Mouse (Mus musculus) gastrocnemius, adult 2 months (tissue): ENCODE results near the gene Atp1a3. TPM values are rescaled to one million over a fixed set of nuclear protein-coding genes. Genes with fewer than 3 reads are reported as not detected.

Source experiments
- DNase-seq: peaks from one replicate; pipeline ENCODE4 v3.0.0; 2022
- H3K27ac ChIP-seq: fragments of 200-600 bp; 2 replicates; pipeline ENCODE4 v1.8.1; 2022; ENCODE audit warnings: mild to moderate bottlenecking
- H3K4me3 ChIP-seq: fragments of 200-600 bp; 2 replicates; pipeline ENCODE4 v1.8.1; 2022; ENCODE audit warnings: mild to moderate bottlenecking, moderate library complexity
- CTCF ChIP-seq: fragments of 200-600 bp; IDR thresholded peaks from 2 replicates; pipeline ENCODE4 v1.8.1; 2022; ENCODE audit warnings: antibody characterized with exemption, mild to moderate bottlenecking, moderate library complexity
- intact Hi-C: fragments of 180-260 bp; cut with DNase I; formaldehyde crosslinking; loops from one replicate; pipeline ENCODE4 v1.15.1; 2025
- microRNA-seq: library from miRNA; unstranded; fragments of <30 nt; microRNA quantifications from one replicate; pipeline ENCODE4 v1.2.0, GENCODE M21; 2021
- total RNA-seq, 2 experiments: library from RNA; stranded (reverse); gene quantifications; 2 replicates each; pipeline ENCODE4 v1.2.3; 2021

Atp1a3 gene
- total RNA-seq, 2 experiments from 2014 or later: not detected

- intact Hi-C loops: no loop called here
- Histone ChIP-seq H3K4me3 (peak within 1 kb of the TSS; percentile 48), H3K27ac (no peak within 1 kb of the TSS)
- DNase-seq: peak; percentile 20
- no peak for TF ChIP-seq CTCF
Observed at GRCm38 (mm10) chr7:24944257-24944950, 61.4 kb downstream of the Atp1a3 start, which contains the start of gene Gm4881. Gm4881 (minus strand) TSS chr7:24944494.

DNA sequence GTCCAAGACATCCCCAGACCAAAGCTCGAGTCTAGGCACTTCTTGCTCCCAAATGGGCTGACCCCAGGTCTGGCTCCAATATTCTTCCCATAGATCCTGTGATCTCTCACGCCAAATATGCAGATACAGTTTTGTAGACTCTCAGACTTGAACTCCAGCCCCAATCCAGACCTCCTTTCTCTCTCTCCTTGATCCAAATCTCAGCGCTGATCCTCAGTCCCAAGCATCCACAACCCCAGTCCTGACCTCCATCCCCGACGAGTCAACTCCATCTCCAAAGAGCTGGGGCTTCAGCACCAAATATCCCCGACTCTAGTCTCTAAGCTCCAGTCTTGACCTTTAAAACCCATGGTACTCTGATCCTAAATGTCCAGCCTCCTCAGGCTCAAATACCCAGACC lies 62.1 kb downstream of the Atp1a3 start:
- DNase-seq: peak; percentile 1
- Histone ChIP-seq H3K27ac (no peak overlapping the region), H3K4me3 (no peak overlapping the region)
- intact Hi-C loops: no loop called here
- TF ChIP-seq CTCF: no peak

GRCm38 (mm10) chr7:24931651-24932050 lies 74.1 kb downstream of the Atp1a3 start:
- H3K27ac ChIP-seq: no peak overlapping the region
- DNase-seq: no peak
- H3K4me3 ChIP-seq: no peak overlapping the region
- TF ChIP-seq CTCF: no peak
- intact Hi-C loops: no loop called here

DNA sequence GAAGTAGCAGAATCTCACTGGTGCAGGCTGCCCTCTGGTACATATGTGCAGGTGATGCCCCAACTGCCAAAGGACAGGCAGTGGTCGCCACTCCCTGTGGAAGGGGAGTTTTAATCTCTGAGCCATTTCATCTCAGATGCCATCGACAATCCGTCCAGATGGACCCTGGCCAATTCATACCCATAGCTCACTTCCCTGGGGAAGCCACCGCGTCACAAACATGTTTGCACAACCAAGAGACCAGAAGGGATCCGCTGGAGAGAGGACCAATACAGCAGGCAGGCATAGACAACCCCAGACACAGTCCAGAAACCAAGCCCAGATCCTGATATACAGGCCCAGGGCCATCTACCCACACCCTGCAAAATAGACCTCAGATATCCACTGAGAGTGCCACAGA lies 75.3 kb downstream of the Atp1a3 start:
- no peak for TF ChIP-seq CTCF
- intact Hi-C loops: no loop called here
- DNase-seq: no peak
- Histone ChIP-seq H3K27ac (no peak overlapping the region), H3K4me3 (no peak overlapping the region)

Small RNAs within 50 kb of the gene (microRNA-seq; reads per million reads assigned to microRNA genes)
- gene Mir7046 (not detected), gene Mir7047 (not detected)

Other genes with a start within 250 kb of the Atp1a3 start
- not detected for gene Cd177, start 245.6 kb downstream of the Atp1a3 start, total RNA-seq
- not detected for gene Ceacam10, start 228.8 kb downstream of the Atp1a3 start, total RNA-seq
- not detected for gene Gm9844, start 143.7 kb downstream of the Atp1a3 start, total RNA-seq
- not detected for gene Lypd4, start 136.0 kb downstream of the Atp1a3 start, total RNA-seq
- gene Dmrtc2, start 135.9 kb downstream of the Atp1a3 start, total RNA-seq: not detected
- gene Rps19, start 121.6 kb downstream of the Atp1a3 start, total RNA-seq: 100 to 1,000 TPM; 326 to 419 TPM
- gene Cd79a, start 108.6 kb downstream of the Atp1a3 start, total RNA-seq: not detected
- gene Arhgef1, start 103.0 kb downstream of the Atp1a3 start, total RNA-seq: 10 to 100 TPM; 28.4 to 29.3 TPM
- not detected for gene Gm4881, start 61.5 kb downstream of the Atp1a3 start, total RNA-seq
- 100 to 1,000 TPM; 231 to 243 TPM for gene Rabac1, start 33.2 kb downstream of the Atp1a3 start, total RNA-seq
- gene Grik5, start 66.4 kb upstream of the Atp1a3 start, total RNA-seq: 1 to 10 TPM; 2.4 to 3.1 TPM
- gene Zfp574, start 66.6 kb upstream of the Atp1a3 start, total RNA-seq: 1 to 10 TPM; 7.2 to 9.2 TPM
- gene Pou2f2, start 173.8 kb upstream of the Atp1a3 start, total RNA-seq: under 1 TPM; 0.08 to 0.13 TPM
- 1 to 10 TPM; 9.3 to 9.4 TPM for gene Dedd2, start 214.7 kb upstream of the Atp1a3 start, total RNA-seq
- gene Zfp526, start 215.5 kb upstream of the Atp1a3 start, total RNA-seq: 1 to 10 TPM; 5.5 to 6.1 TPM
- gene Gsk3a, start 231.9 kb upstream of the Atp1a3 start, total RNA-seq: 10 to 100 TPM; 74.1 to 77.4 TPM
- gene Erf, start 244.8 kb upstream of the Atp1a3 start, total RNA-seq: 1 to 10 TPM; 5.4 to 7.4 TPM